Mouse (Mus musculus): Measurements from ENCODE around the gene Cnga3. TPM values are rescaled to one million over a fixed set of nuclear protein-coding genes. Genes with fewer than 3 reads are reported as not detected.

The Cnga3 gene
- polyA plus RNA-seq, 1 experiment: not detected

DNA sequence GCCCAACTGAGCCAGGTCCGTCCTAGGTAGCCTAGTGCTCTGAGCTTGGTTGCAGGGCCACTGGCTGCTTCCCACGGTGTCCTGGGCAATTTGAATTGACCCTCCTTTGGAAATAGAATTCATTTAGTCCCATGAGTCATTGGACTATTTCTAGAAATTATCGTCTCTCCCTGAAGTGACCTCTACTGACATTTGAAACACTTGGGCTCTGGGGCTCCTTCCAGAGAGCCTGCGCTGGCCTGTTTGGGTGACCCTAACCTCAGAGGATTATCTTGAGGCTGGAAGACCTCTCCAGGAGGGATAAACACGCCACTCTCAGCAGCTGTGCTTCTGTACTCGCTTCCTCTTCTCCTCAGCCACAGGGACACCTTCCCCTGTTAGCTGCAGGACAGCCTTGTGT lies 16.2 kb downstream of the Cnga3 start:
- no peak overlapping the region for H3K27ac ChIP-seq (ENCODE audit: insufficient read depth, low read depth, low read length)

GRCm38 (mm10) chr1:37231295-37231701 lies 17.1 kb downstream of the Cnga3 start:
- H3K4me1 ChIP-seq (ENCODE audit: control insufficient read depth, insufficient read depth, low read length): no peaks in the 10 kb centered on the region
- DNase-seq: peak; percentile 10
- H3K27me3 ChIP-seq (replicated peaks; ENCODE audit: control insufficient read depth, insufficient read depth, low read length): no peaks in the 10 kb centered on the region
- H3K36me3 ChIP-seq (ENCODE audit: control insufficient read depth, insufficient read depth, low read length): no peaks in the 10 kb centered on the region
- TF ChIP-seq POLR2A (IDR thresholded peaks at IDR 0.05; ENCODE audit: low read depth, low read length): no peak
- no peak for TF ChIP-seq CTCF (conservative IDR thresholded peaks at IDR 0.05; ENCODE audit: insufficient read depth, insufficient read length, low read depth, low read length)
- 35% methylated on average over 6 of the region's 6 CpGs for WGBS
- no peak overlapping the region for H3K27ac ChIP-seq (ENCODE audit: insufficient read depth, low read depth, low read length)
- no peak overlapping the region for H3K4me3 ChIP-seq (ENCODE audit: insufficient read depth, low read depth, low read length)

More for the DNA sequence above, 16.2 kb downstream of the Cnga3 start:
- 72% methylated on average over 6 of the region's 6 CpGs for WGBS
- TF ChIP-seq CTCF (conservative IDR thresholded peaks at IDR 0.05; ENCODE audit: insufficient read depth, insufficient read length, low read depth, low read length) (no peak), POLR2A (IDR thresholded peaks at IDR 0.05; ENCODE audit: low read depth, low read length) (no peak)
- Histone ChIP-seq H3K4me3 (ENCODE audit: insufficient read depth, low read depth, low read length) (no peak overlapping the region), H3K36me3 (ENCODE audit: control insufficient read depth, insufficient read depth, low read length) (no peaks in the 10 kb centered on the region), H3K27me3 (replicated peaks; ENCODE audit: control insufficient read depth, insufficient read depth, low read length) (no peaks in the 10 kb centered on the region), H3K4me1 (ENCODE audit: control insufficient read depth, insufficient read depth, low read length) (no peaks in the 10 kb centered on the region)
- no peak for DNase-seq

- 61% methylated on average over 10 of the region's 10 CpGs for WGBS
- no peak overlapping the region for H3K4me3 ChIP-seq (ENCODE audit: insufficient read depth, low read depth, low read length)
- H3K36me3 ChIP-seq (ENCODE audit: control insufficient read depth, insufficient read depth, low read length): no peaks in the 10 kb centered on the region
- no peak overlapping the region for H3K27ac ChIP-seq (ENCODE audit: insufficient read depth, low read depth, low read length)
- H3K27me3 ChIP-seq (replicated peaks; ENCODE audit: control insufficient read depth, insufficient read depth, low read length): no peaks in the 10 kb centered on the region
- TF ChIP-seq CTCF (conservative IDR thresholded peaks at IDR 0.05; ENCODE audit: insufficient read depth, insufficient read length, low read depth, low read length) (no peak), POLR2A (IDR thresholded peaks at IDR 0.05; ENCODE audit: low read depth, low read length) (no peak)
- no peaks in the 10 kb centered on the region for H3K4me1 ChIP-seq (ENCODE audit: control insufficient read depth, insufficient read depth, low read length)
- DNase-seq: peak; percentile 34
Observed at GRCm38 (mm10) chr1:37239045-37239635, 24.9 kb downstream of the Cnga3 start.

GRCm38 (mm10) chr1:37242253-37242652 lies 28.0 kb downstream of the Cnga3 start:
- TF ChIP-seq POLR2A (IDR thresholded peaks at IDR 0.05; ENCODE audit: low read depth, low read length) (no peak), CTCF (conservative IDR thresholded peaks at IDR 0.05; ENCODE audit: insufficient read depth, insufficient read length, low read depth, low read length) (no peak)
- Histone ChIP-seq H3K4me1 (ENCODE audit: control insufficient read depth, insufficient read depth, low read length) (no peaks in the 10 kb centered on the region), H3K4me3 (ENCODE audit: insufficient read depth, low read depth, low read length) (no peak overlapping the region), H3K36me3 (ENCODE audit: control insufficient read depth, insufficient read depth, low read length) (no peaks in the 10 kb centered on the region), H3K27ac (ENCODE audit: insufficient read depth, low read depth, low read length) (no peak overlapping the region), H3K27me3 (replicated peaks; ENCODE audit: control insufficient read depth, insufficient read depth, low read length) (no peaks in the 10 kb centered on the region)
- WGBS: 61% methylated on average over 8 of the region's 8 CpGs
- DNase-seq: no peak

- DNase-seq: no peak
- TF ChIP-seq CTCF (conservative IDR thresholded peaks at IDR 0.05; ENCODE audit: insufficient read depth, insufficient read length, low read depth, low read length) (no peak), POLR2A (IDR thresholded peaks at IDR 0.05; ENCODE audit: low read depth, low read length) (no peak)
- no peaks in the 10 kb centered on the region for H3K36me3 ChIP-seq (ENCODE audit: control insufficient read depth, insufficient read depth, low read length)
- WGBS: 80% methylated on average over 2 of the region's 2 CpGs
- no peak overlapping the region for H3K4me3 ChIP-seq (ENCODE audit: insufficient read depth, low read depth, low read length)
- no peaks in the 10 kb centered on the region for H3K4me1 ChIP-seq (ENCODE audit: control insufficient read depth, insufficient read depth, low read length)
- H3K27ac ChIP-seq (ENCODE audit: insufficient read depth, low read depth, low read length): no peak overlapping the region
- H3K27me3 ChIP-seq (replicated peaks; ENCODE audit: control insufficient read depth, insufficient read depth, low read length): no peaks in the 10 kb centered on the region
Observed at GRCm38 (mm10) chr1:37246476-37246875, 32.2 kb downstream of the Cnga3 start.

DNA sequence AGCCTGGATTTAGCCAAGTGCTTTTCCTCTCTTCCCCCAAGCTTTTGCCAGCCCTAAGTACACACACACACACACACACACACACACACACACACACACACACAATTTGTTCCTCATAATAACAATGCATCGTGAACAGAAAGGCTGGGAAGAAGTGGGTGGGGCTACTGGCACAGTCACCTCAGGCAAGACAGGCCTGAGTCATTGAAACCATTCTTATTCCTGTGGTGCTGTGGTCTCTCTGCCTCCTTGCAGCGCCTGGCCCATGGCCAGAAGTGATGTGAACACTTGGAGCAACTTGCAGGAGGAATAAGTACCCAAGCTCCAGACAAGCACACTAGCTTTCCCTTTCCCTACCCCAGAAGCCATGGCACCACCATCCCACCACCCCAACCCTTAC lies 34.2 kb downstream of the Cnga3 start:
- H3K27ac ChIP-seq (ENCODE audit: insufficient read depth, low read depth, low read length): no peak overlapping the region
- TF ChIP-seq CTCF (conservative IDR thresholded peaks at IDR 0.05; ENCODE audit: insufficient read depth, insufficient read length, low read depth, low read length) (no peak), POLR2A (IDR thresholded peaks at IDR 0.05; ENCODE audit: low read depth, low read length) (no peak)
- H3K27me3 ChIP-seq (replicated peaks; ENCODE audit: control insufficient read depth, insufficient read depth, low read length): no peaks in the 10 kb centered on the region
- 36% methylated on average over 2 of the region's 2 CpGs for WGBS
- no peaks in the 10 kb centered on the region for H3K4me1 ChIP-seq (ENCODE audit: control insufficient read depth, insufficient read depth, low read length)
- DNase-seq: no peak
- H3K4me3 ChIP-seq (ENCODE audit: insufficient read depth, low read depth, low read length): no peak overlapping the region
- H3K36me3 ChIP-seq (ENCODE audit: control insufficient read depth, insufficient read depth, low read length): no peaks in the 10 kb centered on the region

- TF ChIP-seq POLR2A (IDR thresholded peaks at IDR 0.05; ENCODE audit: low read depth, low read length): no peak
- peak; percentile 88 for TF ChIP-seq CTCF (conservative IDR thresholded peaks at IDR 0.05; ENCODE audit: insufficient read depth, insufficient read length, low read depth, low read length)
- no peak overlapping the region for H3K27ac ChIP-seq (ENCODE audit: insufficient read depth, low read depth, low read length)
- H3K4me3 ChIP-seq (ENCODE audit: insufficient read depth, low read depth, low read length): no peak overlapping the region
- no peaks in the 10 kb centered on the region for H3K4me1 ChIP-seq (ENCODE audit: control insufficient read depth, insufficient read depth, low read length)
- no peaks in the 10 kb centered on the region for H3K27me3 ChIP-seq (replicated peaks; ENCODE audit: control insufficient read depth, insufficient read depth, low read length)
- 40% methylated on average over 5 of the region's 5 CpGs for WGBS
- DNase-seq: peak; percentile 80
- H3K36me3 ChIP-seq (ENCODE audit: control insufficient read depth, insufficient read depth, low read length): no peaks in the 10 kb centered on the region
Observed at GRCm38 (mm10) chr1:37250643-37251310, 36.5 kb downstream of the Cnga3 start.
